Mouse (Mus musculus): ENCODE measurements around the gene Slc22a22. TPM values are rescaled to one million over a fixed set of nuclear protein-coding genes. Genes with fewer than 3 reads are reported as not detected.
A peak's percentile ranks its signal among the peaks of the same experiment; 100 is the strongest.

Gene Slc22a22
- polyA plus RNA-seq, 1 experiment from 2014 or later: not detected

- Histone ChIP-seq H3K27ac (no peak overlapping the region), H3K36me3 (replicated peaks; ENCODE audit: control insufficient read depth, insufficient read depth) (no peaks in the 10 kb centered on the region), H3K27me3 (ENCODE audit: control insufficient read depth, insufficient read depth, low read length) (no peaks in the 10 kb centered on the region), H3K4me2 (replicated peaks) (no peak overlapping the region), H3K9ac (no peak overlapping the region), H3K9me3 (ENCODE audit: control insufficient read depth, low read length) (no peaks in the 10 kb centered on the region), H3K4me3 (replicated peaks; ENCODE audit: low read length) (no peak overlapping the region), H3K4me1 (replicated peaks; ENCODE audit: control insufficient read depth, insufficient read depth, low read length) (no peaks in the 10 kb centered on the region)
- no peak for ATAC-seq (ENCODE audit: low FRiP score)
- no peak for DNase-seq (ENCODE audit: low spot score)
- 94% methylated on average over 2 of the region's 2 CpGs for WGBS
Measured at GRCm38 (mm10) chr15:57496106-57496505, 18.7 kb upstream of the Slc22a22 start.

GRCm38 (mm10) chr15:57482509-57482908 lies 5.1 kb upstream of the Slc22a22 start:
- no peaks in the 10 kb centered on the region for H3K36me3 ChIP-seq (replicated peaks; ENCODE audit: control insufficient read depth, insufficient read depth)
- ATAC-seq (ENCODE audit: low FRiP score) (no peak), DNase-seq (ENCODE audit: low spot score) (no peak)
- H3K4me3 ChIP-seq (replicated peaks; ENCODE audit: low read length): no peak overlapping the region
- no peaks in the 10 kb centered on the region for H3K27me3 ChIP-seq (ENCODE audit: control insufficient read depth, insufficient read depth, low read length)
- 31% methylated on average over 2 of the region's 2 CpGs for WGBS
- H3K4me2 ChIP-seq (replicated peaks): no peak overlapping the region
- no peak overlapping the region for H3K27ac ChIP-seq
- H3K4me1 ChIP-seq (replicated peaks; ENCODE audit: control insufficient read depth, insufficient read depth, low read length): no peaks in the 10 kb centered on the region
- peaks cover 8% of the 10 kb centered on the region; the same call in 1 of the 2 replicates for H3K9me3 ChIP-seq (ENCODE audit: control insufficient read depth, low read length)
- H3K9ac ChIP-seq: no peak overlapping the region

GRCm38 (mm10) chr15:57471648-57472047 lies 5.8 kb downstream of the Slc22a22 start:
- H3K4me2 ChIP-seq (replicated peaks): no peak overlapping the region
- no peak overlapping the region for H3K4me3 ChIP-seq (replicated peaks; ENCODE audit: low read length)
- H3K36me3 ChIP-seq (replicated peaks; ENCODE audit: control insufficient read depth, insufficient read depth): no peaks in the 10 kb centered on the region
- H3K27me3 ChIP-seq (ENCODE audit: control insufficient read depth, insufficient read depth, low read length): no peaks in the 10 kb centered on the region
- 74% methylated on average over 3 of the region's 3 CpGs for WGBS
- ATAC-seq (ENCODE audit: low FRiP score): no peak
- no peaks in the 10 kb centered on the region for H3K9me3 ChIP-seq (ENCODE audit: control insufficient read depth, low read length)
- DNase-seq (ENCODE audit: low spot score): no peak
- H3K9ac ChIP-seq: no peak overlapping the region
- no peaks in the 10 kb centered on the region for H3K4me1 ChIP-seq (replicated peaks; ENCODE audit: control insufficient read depth, insufficient read depth, low read length)
- no peak overlapping the region for H3K27ac ChIP-seq

DNA sequence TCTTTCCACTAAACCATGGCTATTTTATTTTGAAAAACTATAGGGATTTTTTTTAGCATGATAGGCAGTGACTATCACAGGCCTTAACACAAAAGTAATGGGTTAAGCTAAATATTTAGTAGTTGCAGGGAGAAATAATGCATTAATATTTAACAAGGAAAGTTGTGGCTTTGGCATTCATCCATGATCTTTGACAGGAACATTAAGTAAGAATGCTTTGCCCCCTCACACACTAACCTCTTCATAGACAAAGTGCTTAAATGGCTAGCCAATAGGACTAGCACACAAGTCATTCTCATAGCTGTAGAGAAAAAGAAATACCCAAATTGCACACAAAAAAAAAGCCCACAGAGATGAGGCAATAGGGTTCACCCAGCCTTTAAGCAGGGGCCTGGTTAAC lies 11.4 kb downstream of the Slc22a22 start:
- H3K9ac ChIP-seq: no peak overlapping the region
- no peaks in the 10 kb centered on the region for H3K9me3 ChIP-seq (ENCODE audit: control insufficient read depth, low read length)
- no peaks in the 10 kb centered on the region for H3K4me1 ChIP-seq (replicated peaks; ENCODE audit: control insufficient read depth, insufficient read depth, low read length)
- H3K27me3 ChIP-seq (ENCODE audit: control insufficient read depth, insufficient read depth, low read length): no peaks in the 10 kb centered on the region
- no peak overlapping the region for H3K4me3 ChIP-seq (replicated peaks; ENCODE audit: low read length)
- no peaks in the 10 kb centered on the region for H3K36me3 ChIP-seq (replicated peaks; ENCODE audit: control insufficient read depth, insufficient read depth)
- DNase-seq (ENCODE audit: low spot score) (no peak), ATAC-seq (ENCODE audit: low FRiP score) (no peak)
- H3K4me2 ChIP-seq (replicated peaks): no peak overlapping the region
- no peak overlapping the region for H3K27ac ChIP-seq

DNA sequence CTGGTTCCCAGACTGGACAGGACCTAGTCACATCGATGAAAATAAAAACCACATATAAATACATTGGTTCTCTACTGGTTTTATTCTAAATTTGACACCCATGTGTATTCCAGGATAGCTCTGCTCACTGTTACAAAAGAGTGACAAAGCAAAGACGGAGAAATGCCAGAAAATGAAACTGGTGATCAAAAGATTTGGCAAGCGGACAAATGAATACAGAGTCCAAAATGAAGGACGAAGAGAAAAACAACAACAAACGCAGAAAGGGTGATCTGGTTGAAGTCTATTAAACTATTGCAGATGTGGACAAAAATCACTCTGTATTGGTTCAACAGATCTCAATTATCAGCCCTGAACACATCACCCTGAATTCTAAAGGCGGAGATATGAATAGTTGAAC lies 12.4 kb downstream of the Slc22a22 start:
- Histone ChIP-seq H3K4me1 (replicated peaks; ENCODE audit: control insufficient read depth, insufficient read depth, low read length) (no peaks in the 10 kb centered on the region), H3K4me2 (replicated peaks) (no peak overlapping the region), H3K9me3 (ENCODE audit: control insufficient read depth, low read length) (no peaks in the 10 kb centered on the region), H3K4me3 (replicated peaks; ENCODE audit: low read length) (no peak overlapping the region), H3K36me3 (replicated peaks; ENCODE audit: control insufficient read depth, insufficient read depth) (no peaks in the 10 kb centered on the region), H3K27me3 (ENCODE audit: control insufficient read depth, insufficient read depth, low read length) (no peaks in the 10 kb centered on the region), H3K27ac (no peak overlapping the region), H3K9ac (no peak overlapping the region)
- WGBS: 88% methylated on average over 6 of the region's 6 CpGs
- DNase-seq (ENCODE audit: low spot score): no peak
- ATAC-seq (ENCODE audit: low FRiP score): no peak

- H3K4me3 ChIP-seq (replicated peaks; ENCODE audit: low read length): no peak overlapping the region
- no peaks in the 10 kb centered on the region for H3K9me3 ChIP-seq (ENCODE audit: control insufficient read depth, low read length)
- no peak overlapping the region for H3K9ac ChIP-seq
- H3K36me3 ChIP-seq (replicated peaks; ENCODE audit: control insufficient read depth, insufficient read depth): no peaks in the 10 kb centered on the region
- no peaks in the 10 kb centered on the region for H3K4me1 ChIP-seq (replicated peaks; ENCODE audit: control insufficient read depth, insufficient read depth, low read length)
- no peak for ATAC-seq (ENCODE audit: low FRiP score)
- no peak overlapping the region for H3K4me2 ChIP-seq (replicated peaks)
- 87% methylated on average over 11 of the region's 11 CpGs for WGBS
- no peaks in the 10 kb centered on the region for H3K27me3 ChIP-seq (ENCODE audit: control insufficient read depth, insufficient read depth, low read length)
- DNase-seq (ENCODE audit: low spot score): no peak
- no peak overlapping the region for H3K27ac ChIP-seq
Measured at GRCm38 (mm10) chr15:57464066-57464465, 13.4 kb downstream of the Slc22a22 start.

- Histone ChIP-seq H3K4me2 (replicated peaks) (no peak overlapping the region), H3K27ac (no peak overlapping the region), H3K9ac (no peak overlapping the region), H3K9me3 (ENCODE audit: control insufficient read depth, low read length) (no peaks in the 10 kb centered on the region), H3K36me3 (replicated peaks; ENCODE audit: control insufficient read depth, insufficient read depth) (no peaks in the 10 kb centered on the region), H3K27me3 (ENCODE audit: control insufficient read depth, insufficient read depth, low read length) (no peaks in the 10 kb centered on the region), H3K4me1 (replicated peaks; ENCODE audit: control insufficient read depth, insufficient read depth, low read length) (no peaks in the 10 kb centered on the region), H3K4me3 (replicated peaks; ENCODE audit: low read length) (no peak overlapping the region)
- 52% methylated on average over 1 of the region's 1 CpGs for WGBS
- DNase-seq (ENCODE audit: low spot score) (no peak), ATAC-seq (ENCODE audit: low FRiP score) (no peak)
Measured at GRCm38 (mm10) chr15:57461284-57461683, 16.1 kb downstream of the Slc22a22 start.

DNA sequence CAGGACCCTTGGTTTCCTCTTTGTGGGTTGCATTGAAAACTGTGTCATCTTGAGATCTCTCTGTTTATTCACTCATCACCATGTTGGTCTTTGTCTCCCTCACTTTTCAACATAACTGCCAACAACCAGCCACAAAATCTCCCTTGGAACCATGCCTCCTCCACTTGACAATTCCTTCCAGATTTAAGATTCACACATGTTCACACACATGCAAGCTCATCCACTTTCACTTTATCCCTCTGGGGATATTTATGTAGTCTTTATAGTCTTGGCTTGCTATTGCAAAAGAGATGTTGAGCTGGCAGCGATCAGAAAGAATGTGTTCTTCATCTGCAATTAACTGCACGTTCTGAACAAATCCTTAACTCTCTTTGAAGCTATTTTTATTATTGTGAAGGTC lies 20.1 kb downstream of the Slc22a22 start:
- no peak overlapping the region for H3K4me2 ChIP-seq (replicated peaks)
- H3K27ac ChIP-seq: no peak overlapping the region
- H3K4me1 ChIP-seq (replicated peaks; ENCODE audit: control insufficient read depth, insufficient read depth, low read length): no peaks in the 10 kb centered on the region
- H3K27me3 ChIP-seq (ENCODE audit: control insufficient read depth, insufficient read depth, low read length): no peaks in the 10 kb centered on the region
- no peaks in the 10 kb centered on the region for H3K36me3 ChIP-seq (replicated peaks; ENCODE audit: control insufficient read depth, insufficient read depth)
- WGBS: 68% methylated on average over 2 of the region's 2 CpGs
- no peaks in the 10 kb centered on the region for H3K9me3 ChIP-seq (ENCODE audit: control insufficient read depth, low read length)
- ATAC-seq (ENCODE audit: low FRiP score) (no peak), DNase-seq (ENCODE audit: low spot score) (no peak)
- H3K4me3 ChIP-seq (replicated peaks; ENCODE audit: low read length): no peak overlapping the region
- no peak overlapping the region for H3K9ac ChIP-seq

DNA sequence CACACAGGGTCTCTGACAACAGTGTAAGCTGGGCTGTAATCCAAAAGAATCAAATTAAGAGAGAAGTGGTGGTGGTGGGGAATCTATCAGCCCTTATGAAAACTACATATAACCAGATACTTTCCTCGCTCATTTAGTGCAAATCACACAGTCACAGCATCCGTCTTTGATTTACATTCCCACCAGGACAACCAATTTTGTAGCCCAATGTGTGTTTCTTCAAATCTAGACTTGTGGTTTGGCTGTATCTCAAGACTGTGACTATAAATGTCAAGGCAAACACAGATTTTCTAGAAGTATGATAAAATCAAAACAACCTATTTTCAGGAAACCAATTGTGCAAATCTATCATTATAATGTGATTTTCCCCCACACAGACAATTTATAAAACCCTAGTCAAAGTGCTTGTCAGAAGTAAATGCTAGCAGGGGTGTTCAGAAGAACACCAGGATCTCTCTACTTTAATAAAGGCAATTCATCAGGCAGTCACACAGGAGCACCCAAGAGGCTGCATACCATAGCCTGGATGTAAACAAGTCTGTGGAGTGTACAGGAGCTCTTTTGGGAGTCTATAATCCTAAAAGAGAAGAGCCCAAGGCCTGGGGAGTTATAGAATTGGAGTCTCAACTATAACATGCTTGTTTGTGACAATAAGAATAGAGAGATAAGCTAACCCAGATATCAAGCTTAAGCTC lies 42.6 kb downstream of the Slc22a22 start:
- Histone ChIP-seq H3K27ac (no peak overlapping the region), H3K9ac (no peak overlapping the region), H3K36me3 (replicated peaks; ENCODE audit: control insufficient read depth, insufficient read depth) (no peaks in the 10 kb centered on the region), H3K27me3 (ENCODE audit: control insufficient read depth, insufficient read depth, low read length) (no peaks in the 10 kb centered on the region), H3K4me2 (replicated peaks) (no peak overlapping the region), H3K4me1 (replicated peaks; ENCODE audit: control insufficient read depth, insufficient read depth, low read length) (no peaks in the 10 kb centered on the region), H3K9me3 (ENCODE audit: control insufficient read depth, low read length) (no peaks in the 10 kb centered on the region), H3K4me3 (replicated peaks; ENCODE audit: low read length) (no peak overlapping the region)
- ATAC-seq (ENCODE audit: low FRiP score) (no peak), DNase-seq (ENCODE audit: low spot score) (no peak)
- WGBS: 76% methylated on average over 2 of the region's 2 CpGs

- Histone ChIP-seq H3K9ac (no peak overlapping the region), H3K4me3 (replicated peaks; ENCODE audit: low read length) (no peak overlapping the region), H3K27ac (no peak overlapping the region), H3K4me1 (replicated peaks; ENCODE audit: control insufficient read depth, insufficient read depth, low read length) (no peaks in the 10 kb centered on the region), H3K27me3 (ENCODE audit: control insufficient read depth, insufficient read depth, low read length) (no peaks in the 10 kb centered on the region), H3K9me3 (ENCODE audit: control insufficient read depth, low read length) (no peaks in the 10 kb centered on the region), H3K36me3 (replicated peaks; ENCODE audit: control insufficient read depth, insufficient read depth) (no peaks in the 10 kb centered on the region), H3K4me2 (replicated peaks) (no peak overlapping the region)
- WGBS: 43% methylated on average over 2 of the region's 2 CpGs
- DNase-seq (ENCODE audit: low spot score) (peak; percentile 79), ATAC-seq (ENCODE audit: low FRiP score) (peak; percentile 60; the same call in 1 of the 2 replicates)
Measured at GRCm38 (mm10) chr15:57408498-57408897, 68.9 kb downstream of the Slc22a22 start.

All from hindbrain, embryonic 14.5 days (tissue).